Mouse (Mus musculus): Measurements from ENCODE around the gene Cdc25b. TPM values are rescaled to one million over a fixed set of nuclear protein-coding genes. Genes with fewer than 3 reads are reported as not detected.

Gene Cdc25b
- polyA plus RNA-seq, 1 experiment from 2014 or later: 36.1 TPM

DNA sequence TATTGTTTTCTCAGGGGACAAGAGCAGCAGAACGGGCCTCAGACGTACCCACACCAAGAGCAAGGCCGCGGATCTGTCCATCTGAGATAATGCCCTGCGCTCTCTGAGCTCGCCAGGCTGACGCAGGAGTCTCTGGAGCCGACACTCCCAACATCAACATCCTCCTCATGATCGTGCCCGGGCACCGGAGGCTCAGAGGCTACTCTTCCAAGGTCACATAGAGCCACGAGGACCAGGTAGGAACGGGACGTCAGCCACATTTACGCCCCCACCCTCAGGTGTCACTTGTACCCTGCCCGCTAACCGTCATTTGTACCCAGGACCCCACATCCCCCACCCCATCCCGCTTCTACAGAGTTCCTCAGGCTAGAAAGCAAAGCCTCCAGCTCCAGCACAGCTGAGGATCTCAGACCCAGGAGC lies 27.2 kb upstream of the Cdc25b start:
- ATAC-seq (replicated peaks; ENCODE audit: low FRiP score, low read depth) (peak; percentile 54), DNase-seq (ENCODE audit: low spot score) (peak; percentile 58)
- no peaks in the 10 kb centered on the region for H3K4me1 ChIP-seq (replicated peaks; ENCODE audit: insufficient read depth, low read length)
- peak overlapping the region; percentile 76; the same call in 1 of the 2 replicates for H3K27ac ChIP-seq
- no peaks in the 10 kb centered on the region for H3K27me3 ChIP-seq (ENCODE audit: insufficient read depth, low read length)
- no peak for TF ChIP-seq CTCF (IDR thresholded peaks at IDR 0.05; ENCODE audit: low read depth)
- H3K9ac ChIP-seq (ENCODE audit: low read depth, low read length): peak overlapping the region; percentile 81
- peak overlapping the region; percentile 66 for H3K4me3 ChIP-seq (replicated peaks; ENCODE audit: low read depth, low read length)
- H3K9me3 ChIP-seq (replicated peaks; ENCODE audit: low read length): no peaks in the 10 kb centered on the region
- H3K4me2 ChIP-seq (ENCODE audit: low read length): peak overlapping the region; percentile 82
- under 1% methylated on average over 18 of the region's 18 CpGs for WGBS
- H3K36me3 ChIP-seq (ENCODE audit: insufficient read depth, low read length): peaks cover 4% of the 10 kb centered on the region; the same call in 1 of the 2 replicates

DNA sequence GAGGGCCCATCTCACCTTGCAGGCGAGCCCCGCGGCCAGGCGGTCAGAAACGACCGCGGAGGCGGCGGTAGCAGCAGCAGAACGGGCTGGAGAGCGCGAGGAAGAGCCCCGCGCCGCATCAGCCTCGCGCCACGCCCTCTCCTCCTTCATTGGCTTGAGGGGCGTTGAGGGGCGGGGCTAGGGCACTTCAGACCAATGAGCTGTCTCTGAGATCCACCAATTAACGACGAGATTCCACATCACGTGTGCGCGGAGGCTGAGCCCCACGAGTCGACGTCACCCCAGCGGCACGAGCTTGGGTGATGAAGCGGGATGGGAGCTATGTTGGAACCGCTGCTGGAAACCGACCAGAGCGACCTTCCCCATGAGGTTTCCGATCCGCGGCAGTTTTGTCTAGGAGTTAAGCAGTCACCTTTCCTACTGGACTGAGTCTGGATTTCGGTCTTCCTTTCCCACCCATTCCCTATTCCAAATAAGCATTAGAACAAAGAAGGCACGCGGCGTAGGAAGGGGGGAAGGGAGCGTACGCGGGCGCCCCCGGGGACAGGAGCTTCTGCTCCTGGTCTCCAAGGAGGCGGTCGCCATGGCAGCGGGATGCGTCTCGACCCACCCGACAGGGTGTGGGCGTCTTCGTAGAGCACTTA lies 26.7 kb upstream of the Cdc25b start, which contains the start of gene 1700037H04Rik:
1700037H04Rik (minus strand) TSS at position 144 of the 644 bp plus-strand sequence.
- Histone ChIP-seq H3K4me2 (ENCODE audit: low read length) (peak within 1 kb of the TSS; percentile 82), H3K9me3 (replicated peaks; ENCODE audit: low read length) (no peaks in the 10 kb centered on the region), H3K27me3 (ENCODE audit: insufficient read depth, low read length) (no peaks in the 10 kb centered on the region), H3K4me3 (replicated peaks; ENCODE audit: low read depth, low read length) (peak within 1 kb of the TSS; percentile 66), H3K9ac (ENCODE audit: low read depth, low read length) (peak within 1 kb of the TSS; percentile 81), H3K4me1 (replicated peaks; ENCODE audit: insufficient read depth, low read length) (no peaks in the 10 kb centered on the region), H3K27ac (peak within 1 kb of the TSS; percentile 85), H3K36me3 (ENCODE audit: insufficient read depth, low read length) (no peaks in the 10 kb centered on the region)
- TF ChIP-seq CTCF (IDR thresholded peaks at IDR 0.05; ENCODE audit: low read depth): no peak
- under 1% methylated on average over 54 of the region's 54 CpGs for WGBS
- ATAC-seq (replicated peaks; ENCODE audit: low FRiP score, low read depth): peak; percentile 97
- DNase-seq (ENCODE audit: low spot score): peak; percentile 100

DNA sequence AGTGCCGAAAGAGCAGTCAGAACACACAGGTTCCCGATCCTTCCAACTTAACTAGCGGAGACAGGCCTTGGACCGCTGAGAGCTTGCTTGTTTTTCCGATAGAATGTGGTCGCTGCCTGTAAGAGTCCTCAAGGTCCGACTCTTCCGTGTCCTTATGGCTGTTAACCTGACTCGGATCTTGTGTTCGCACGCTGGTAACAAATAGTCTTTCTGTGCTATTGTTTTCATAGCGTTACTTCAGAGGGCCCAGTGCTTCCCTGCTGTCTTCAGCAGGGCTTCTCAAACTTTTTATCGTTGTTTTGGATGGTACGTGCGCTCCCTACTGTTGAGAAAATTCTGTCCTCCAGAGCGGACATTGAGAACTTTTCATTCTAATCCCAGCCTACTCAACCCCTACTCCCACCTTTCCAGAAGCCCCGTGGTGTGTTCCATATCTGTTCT lies 26.1 kb upstream of the Cdc25b start:
- no peaks in the 10 kb centered on the region for H3K9me3 ChIP-seq (replicated peaks; ENCODE audit: low read length)
- peak overlapping the region; percentile 66 for H3K4me3 ChIP-seq (replicated peaks; ENCODE audit: low read depth, low read length)
- DNase-seq (ENCODE audit: low spot score): peak; percentile 88
- H3K27me3 ChIP-seq (ENCODE audit: insufficient read depth, low read length): no peaks in the 10 kb centered on the region
- ATAC-seq (replicated peaks; ENCODE audit: low FRiP score, low read depth): no peak
- H3K9ac ChIP-seq (ENCODE audit: low read depth, low read length): peak overlapping the region; percentile 49
- H3K36me3 ChIP-seq (ENCODE audit: insufficient read depth, low read length): no peaks in the 10 kb centered on the region
- 2% methylated on average over 17 of the region's 17 CpGs for WGBS
- peak overlapping the region; percentile 85 for H3K27ac ChIP-seq
- no peaks in the 10 kb centered on the region for H3K4me1 ChIP-seq (replicated peaks; ENCODE audit: insufficient read depth, low read length)
- peak overlapping the region; percentile 82 for H3K4me2 ChIP-seq (ENCODE audit: low read length)
- TF ChIP-seq CTCF (IDR thresholded peaks at IDR 0.05; ENCODE audit: low read depth): peak; percentile 58

DNA sequence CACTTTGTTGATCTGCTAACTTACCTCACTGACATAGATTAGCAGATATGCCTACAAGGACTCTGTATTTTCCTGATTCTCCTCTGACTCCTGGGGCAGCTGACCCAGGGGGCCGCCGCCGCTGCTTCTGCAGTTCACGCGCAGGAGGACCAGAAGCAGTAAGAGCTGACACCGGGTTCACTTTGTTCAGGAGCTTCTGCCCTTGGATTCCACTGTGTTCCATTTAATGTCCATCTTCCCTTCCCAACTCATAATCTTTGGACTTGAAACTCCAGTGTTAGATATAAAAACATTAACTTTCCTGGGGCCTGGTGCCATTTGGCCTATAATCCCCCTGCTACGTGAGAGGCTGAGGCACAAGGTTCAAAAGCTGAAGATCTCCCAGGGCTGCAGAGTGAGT lies 22.8 kb upstream of the Cdc25b start:
- Histone ChIP-seq H3K9me3 (replicated peaks; ENCODE audit: low read length) (no peaks in the 10 kb centered on the region), H3K27me3 (ENCODE audit: insufficient read depth, low read length) (no peaks in the 10 kb centered on the region), H3K36me3 (ENCODE audit: insufficient read depth, low read length) (no peaks in the 10 kb centered on the region), H3K4me3 (replicated peaks; ENCODE audit: low read depth, low read length) (no peak overlapping the region), H3K9ac (ENCODE audit: low read depth, low read length) (no peak overlapping the region), H3K27ac (peak overlapping the region; percentile 27; the same call in 1 of the 2 replicates), H3K4me2 (ENCODE audit: low read length) (no peak overlapping the region), H3K4me1 (replicated peaks; ENCODE audit: insufficient read depth, low read length) (no peaks in the 10 kb centered on the region)
- no peak for TF ChIP-seq CTCF (IDR thresholded peaks at IDR 0.05; ENCODE audit: low read depth)
- ATAC-seq (replicated peaks; ENCODE audit: low FRiP score, low read depth): no peak
- DNase-seq (ENCODE audit: low spot score): no peak
- 70% methylated on average over 7 of the region's 7 CpGs for WGBS

DNA sequence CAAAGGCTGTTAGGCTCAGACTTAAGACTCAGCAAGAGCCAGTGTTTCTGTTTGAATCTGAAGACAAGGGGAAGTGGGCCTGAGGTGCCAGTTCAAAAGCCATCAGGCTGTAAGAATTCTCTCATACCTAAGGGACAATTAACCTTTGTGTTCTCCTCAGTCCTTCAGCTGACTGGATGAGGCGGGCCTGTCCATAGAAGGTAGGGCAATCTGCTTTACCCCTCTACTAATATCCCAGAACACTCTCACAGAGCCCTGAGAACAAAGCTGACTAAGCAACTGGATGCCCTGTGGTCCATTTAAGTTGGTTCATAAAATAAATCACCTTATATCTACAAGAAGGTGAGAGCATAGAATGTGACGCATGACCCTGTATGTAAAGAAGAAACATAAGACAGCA lies 20.6 kb upstream of the Cdc25b start:
- no peak for ATAC-seq (replicated peaks; ENCODE audit: low FRiP score, low read depth)
- 85% methylated on average over 2 of the region's 2 CpGs for WGBS
- Histone ChIP-seq H3K9ac (ENCODE audit: low read depth, low read length) (no peak overlapping the region), H3K36me3 (ENCODE audit: insufficient read depth, low read length) (no peaks in the 10 kb centered on the region), H3K9me3 (replicated peaks; ENCODE audit: low read length) (no peaks in the 10 kb centered on the region), H3K4me1 (replicated peaks; ENCODE audit: insufficient read depth, low read length) (no peaks in the 10 kb centered on the region), H3K4me2 (ENCODE audit: low read length) (no peak overlapping the region), H3K27me3 (ENCODE audit: insufficient read depth, low read length) (no peaks in the 10 kb centered on the region), H3K4me3 (replicated peaks; ENCODE audit: low read depth, low read length) (no peak overlapping the region), H3K27ac (no peak overlapping the region; the same call in 1 of the 2 replicates)
- TF ChIP-seq CTCF (IDR thresholded peaks at IDR 0.05; ENCODE audit: low read depth): no peak
- no peak for DNase-seq (ENCODE audit: low spot score)

DNA sequence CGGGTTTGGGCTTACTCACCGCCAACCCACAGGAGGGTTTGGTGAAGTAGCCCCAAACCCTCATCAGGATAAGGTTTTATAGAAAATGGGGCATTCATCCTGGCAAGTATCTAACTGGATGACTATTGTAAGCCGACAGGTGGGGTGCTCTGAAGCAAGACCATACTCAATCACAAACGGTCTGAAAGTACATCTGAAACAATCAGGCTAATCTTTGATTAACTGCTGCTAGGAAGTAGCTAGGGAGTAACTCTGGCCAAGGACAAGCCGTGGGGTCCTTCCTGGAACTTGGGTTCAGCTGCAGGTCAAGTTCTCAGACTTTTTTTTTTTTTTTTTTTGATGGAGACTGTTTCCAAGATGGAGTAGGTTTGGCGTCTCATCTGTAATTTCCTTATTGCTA lies 18.8 kb upstream of the Cdc25b start:
- Histone ChIP-seq H3K9me3 (replicated peaks; ENCODE audit: low read length) (no peaks in the 10 kb centered on the region), H3K4me2 (ENCODE audit: low read length) (no peak overlapping the region), H3K9ac (ENCODE audit: low read depth, low read length) (no peak overlapping the region), H3K27ac (no peak overlapping the region), H3K4me3 (replicated peaks; ENCODE audit: low read depth, low read length) (no peak overlapping the region), H3K36me3 (ENCODE audit: insufficient read depth, low read length) (no peaks in the 10 kb centered on the region), H3K4me1 (replicated peaks; ENCODE audit: insufficient read depth, low read length) (no peaks in the 10 kb centered on the region), H3K27me3 (ENCODE audit: insufficient read depth, low read length) (no peaks in the 10 kb centered on the region)
- no peak for ATAC-seq (replicated peaks; ENCODE audit: low FRiP score, low read depth)
- no peak for DNase-seq (ENCODE audit: low spot score)
- WGBS: 54% methylated on average over 6 of the region's 6 CpGs
- no peak for TF ChIP-seq CTCF (IDR thresholded peaks at IDR 0.05; ENCODE audit: low read depth)
